Mouse (Mus musculus): ENCODE results near the gene Susd5. TPM values are rescaled to one million over a fixed set of nuclear protein-coding genes. Genes with fewer than 3 reads are reported as not detected.
A peak's percentile ranks its signal among the peaks of the same experiment; 100 is the strongest.

Susd5 gene
- polyA plus RNA-seq, 1 experiment from 2014 or later, result 0.81 TPM

- no peaks in the 10 kb centered on the region for H3K4me1 ChIP-seq (ENCODE audit: control insufficient read depth, insufficient read depth, low read length)
- ATAC-seq (replicated peaks; ENCODE audit: insufficient number of reproducible peaks, low FRiP score, low TSS enrichment, low read depth) (no peak), DNase-seq (ENCODE audit: low spot score) (no peak)
- no peaks in the 10 kb centered on the region for H3K27me3 ChIP-seq (ENCODE audit: control insufficient read depth, insufficient read depth, low read length)
- H3K27ac ChIP-seq (replicated peaks; ENCODE audit: low read depth, low read length), result no peak overlapping the region
- 90% methylated on average over 7 of the region's 7 CpGs for WGBS
- no peaks in the 10 kb centered on the region for H3K36me3 ChIP-seq (replicated peaks; ENCODE audit: control insufficient read depth, insufficient read depth, low read depth, low read length)
- H3K4me3 ChIP-seq (ENCODE audit: low read depth, low read length), result no peak overlapping the region
- H3K9ac ChIP-seq (replicated peaks; ENCODE audit: low read length), result no peak overlapping the region
- H3K4me2 ChIP-seq (ENCODE audit: low read depth, low read length), result no peak overlapping the region
- no peaks in the 10 kb centered on the region for H3K9me3 ChIP-seq (replicated peaks; ENCODE audit: control insufficient read depth, low read length)
Measured at GRCm38 (mm10) chr9:114046676-114047075, 10.3 kb upstream of the Susd5 start.

DNA sequence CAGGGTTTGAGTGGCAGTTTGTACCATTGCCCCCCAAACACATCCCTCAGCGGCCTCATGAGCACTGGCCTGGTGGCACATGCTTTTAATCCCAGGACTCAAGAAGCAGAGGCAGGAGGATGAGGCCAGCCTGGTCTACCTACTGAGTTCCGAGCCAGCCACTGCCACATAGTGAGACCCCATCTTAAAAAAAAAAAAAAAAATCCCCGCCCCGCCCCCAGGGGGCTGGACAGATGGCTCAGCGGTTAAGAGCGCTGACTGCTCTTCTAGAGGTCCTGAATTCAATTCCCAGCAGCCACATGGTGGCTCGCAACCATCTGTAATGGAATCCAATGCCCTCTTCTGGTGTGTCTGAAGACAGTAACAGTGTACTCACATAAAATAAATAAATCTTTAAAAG is 6.8 kb upstream of the Susd5 start:
- no peak for DNase-seq (ENCODE audit: low spot score)
- no peaks in the 10 kb centered on the region for H3K36me3 ChIP-seq (replicated peaks; ENCODE audit: control insufficient read depth, insufficient read depth, low read depth, low read length)

DNA sequence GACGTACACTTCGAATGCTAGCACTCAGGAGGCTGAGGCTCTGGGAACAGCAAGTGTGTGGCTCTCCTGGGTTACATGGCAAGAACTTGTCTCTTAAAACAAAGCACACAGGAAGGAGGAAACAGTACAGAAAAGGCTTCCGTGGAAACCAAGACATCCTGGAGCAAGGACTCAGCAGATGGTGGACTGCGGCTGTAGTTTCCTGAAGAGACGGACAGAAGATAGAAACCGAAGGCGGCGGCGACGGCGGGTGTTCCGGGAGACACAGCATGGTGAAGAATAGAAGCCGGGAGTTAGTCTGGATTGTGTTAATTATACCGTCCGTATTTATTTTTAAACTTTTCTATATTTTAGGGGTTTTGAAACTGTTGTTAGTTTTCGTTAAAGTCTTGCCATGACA is 6.2 kb upstream of the Susd5 start:
- WGBS, result 90% methylated on average over 16 of the region's 16 CpGs
- no peak for DNase-seq (ENCODE audit: low spot score)

More for the DNA sequence above, 6.8 kb upstream of the Susd5 start:
- Histone ChIP-seq H3K4me3 (ENCODE audit: low read depth, low read length) (no peak overlapping the region), H3K4me2 (ENCODE audit: low read depth, low read length) (no peak overlapping the region), H3K9me3 (replicated peaks; ENCODE audit: control insufficient read depth, low read length) (no peaks in the 10 kb centered on the region), H3K9ac (replicated peaks; ENCODE audit: low read length) (no peak overlapping the region), H3K27ac (replicated peaks; ENCODE audit: low read depth, low read length) (no peak overlapping the region), H3K27me3 (ENCODE audit: control insufficient read depth, insufficient read depth, low read length) (no peaks in the 10 kb centered on the region), H3K4me1 (ENCODE audit: control insufficient read depth, insufficient read depth, low read length) (no peaks in the 10 kb centered on the region)
- ATAC-seq (replicated peaks; ENCODE audit: insufficient number of reproducible peaks, low FRiP score, low TSS enrichment, low read depth), result no peak
- WGBS, result 89% methylated on average over 7 of the region's 7 CpGs

DNA sequence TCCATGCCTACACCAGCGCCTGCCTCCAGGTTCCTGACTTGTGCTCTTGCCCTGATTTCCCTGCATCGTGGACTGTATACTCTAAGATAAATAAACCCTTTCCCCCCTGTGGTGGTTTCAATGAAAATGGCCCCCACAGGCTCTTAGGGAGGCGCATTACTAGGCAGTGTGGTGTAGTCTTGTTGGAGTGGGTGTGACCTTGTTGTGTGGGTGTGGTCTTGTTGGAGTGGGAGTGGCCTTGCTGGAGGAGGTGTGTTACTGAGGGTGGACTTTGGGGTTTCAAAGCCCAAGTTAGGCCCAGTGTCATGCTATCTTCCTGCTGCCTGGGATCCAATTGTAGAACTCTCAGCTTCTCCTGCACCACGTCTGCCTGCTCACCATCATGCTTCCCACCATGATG is 4.9 kb upstream of the Susd5 start:
- Histone ChIP-seq H3K27me3 (ENCODE audit: control insufficient read depth, insufficient read depth, low read length) (peaks cover 9% of the 10 kb centered on the region), H3K9ac (replicated peaks; ENCODE audit: low read length) (no peak overlapping the region), H3K4me3 (ENCODE audit: low read depth, low read length) (no peak overlapping the region), H3K4me1 (ENCODE audit: control insufficient read depth, insufficient read depth, low read length) (no peaks in the 10 kb centered on the region), H3K9me3 (replicated peaks; ENCODE audit: control insufficient read depth, low read length) (no peaks in the 10 kb centered on the region), H3K27ac (replicated peaks; ENCODE audit: low read depth, low read length) (no peak overlapping the region), H3K36me3 (replicated peaks; ENCODE audit: control insufficient read depth, insufficient read depth, low read depth, low read length) (no peaks in the 10 kb centered on the region), H3K4me2 (ENCODE audit: low read depth, low read length) (no peak overlapping the region)
- ATAC-seq (replicated peaks; ENCODE audit: insufficient number of reproducible peaks, low FRiP score, low TSS enrichment, low read depth), result peak; percentile 42
- no peak for DNase-seq (ENCODE audit: low spot score)
- WGBS, result 75% methylated on average over 4 of the region's 4 CpGs

More for the DNA sequence above, 6.2 kb upstream of the Susd5 start:
- no peaks in the 10 kb centered on the region for H3K4me1 ChIP-seq (ENCODE audit: control insufficient read depth, insufficient read depth, low read length)
- no peak overlapping the region for H3K9ac ChIP-seq (replicated peaks; ENCODE audit: low read length)
- 0 out of 2 replicates have a peak, but pooled peaks cover 2% of the 10 kb centered on the region for H3K27me3 ChIP-seq (ENCODE audit: control insufficient read depth, insufficient read depth, low read length)
- no peaks in the 10 kb centered on the region for H3K9me3 ChIP-seq (replicated peaks; ENCODE audit: control insufficient read depth, low read length)
- no peak overlapping the region for H3K4me2 ChIP-seq (ENCODE audit: low read depth, low read length)
- H3K36me3 ChIP-seq (replicated peaks; ENCODE audit: control insufficient read depth, insufficient read depth, low read depth, low read length), result no peaks in the 10 kb centered on the region
- H3K4me3 ChIP-seq (ENCODE audit: low read depth, low read length), result no peak overlapping the region
- ATAC-seq (replicated peaks; ENCODE audit: insufficient number of reproducible peaks, low FRiP score, low TSS enrichment, low read depth), result no peak
- no peak overlapping the region for H3K27ac ChIP-seq (replicated peaks; ENCODE audit: low read depth, low read length)

DNA sequence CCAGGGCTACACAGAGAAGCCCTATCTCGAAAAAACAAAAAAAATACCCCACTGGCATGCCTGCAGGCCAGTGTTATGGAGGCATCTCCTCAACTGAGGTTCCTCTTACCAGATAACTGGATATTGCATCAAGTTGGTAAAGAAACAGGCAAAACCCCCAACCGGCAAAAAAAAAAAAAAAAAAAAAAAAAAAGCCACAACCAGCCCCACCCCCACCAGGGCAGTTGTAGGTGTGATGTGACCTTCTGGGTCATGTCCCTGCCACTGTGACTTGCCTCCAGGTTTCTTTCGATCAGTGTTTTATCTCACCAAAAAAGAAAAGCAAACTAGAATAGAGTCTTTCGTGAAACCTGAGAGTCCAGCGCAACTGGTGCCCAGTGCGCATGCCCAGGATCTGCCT is 4.1 kb upstream of the Susd5 start:
- DNase-seq (ENCODE audit: low spot score), result no peak
- Histone ChIP-seq H3K9me3 (replicated peaks; ENCODE audit: control insufficient read depth, low read length) (no peaks in the 10 kb centered on the region), H3K27me3 (ENCODE audit: control insufficient read depth, insufficient read depth, low read length) (peaks cover 17% of the 10 kb centered on the region), H3K27ac (replicated peaks; ENCODE audit: low read depth, low read length) (no peak overlapping the region), H3K9ac (replicated peaks; ENCODE audit: low read length) (no peak overlapping the region), H3K36me3 (replicated peaks; ENCODE audit: control insufficient read depth, insufficient read depth, low read depth, low read length) (no peaks in the 10 kb centered on the region), H3K4me2 (ENCODE audit: low read depth, low read length) (no peak overlapping the region), H3K4me1 (ENCODE audit: control insufficient read depth, insufficient read depth, low read length) (no peaks in the 10 kb centered on the region), H3K4me3 (ENCODE audit: low read depth, low read length) (no peak overlapping the region)
- WGBS, result 83% methylated on average over 6 of the region's 6 CpGs
- no peak for ATAC-seq (replicated peaks; ENCODE audit: insufficient number of reproducible peaks, low FRiP score, low TSS enrichment, low read depth)

GRCm38 (mm10) chr9:114068494-114069053 is 11.6 kb downstream of the Susd5 start:
- Histone ChIP-seq H3K27ac (replicated peaks; ENCODE audit: low read depth, low read length) (no peak overlapping the region), H3K4me1 (ENCODE audit: control insufficient read depth, insufficient read depth, low read length) (no peaks in the 10 kb centered on the region), H3K4me2 (ENCODE audit: low read depth, low read length) (no peak overlapping the region), H3K9me3 (replicated peaks; ENCODE audit: control insufficient read depth, low read length) (no peaks in the 10 kb centered on the region), H3K27me3 (ENCODE audit: control insufficient read depth, insufficient read depth, low read length) (no peaks in the 10 kb centered on the region), H3K36me3 (replicated peaks; ENCODE audit: control insufficient read depth, insufficient read depth, low read depth, low read length) (no peaks in the 10 kb centered on the region), H3K4me3 (ENCODE audit: low read depth, low read length) (no peak overlapping the region), H3K9ac (replicated peaks; ENCODE audit: low read length) (no peak overlapping the region)
- ATAC-seq (replicated peaks; ENCODE audit: insufficient number of reproducible peaks, low FRiP score, low TSS enrichment, low read depth) (no peak), DNase-seq (ENCODE audit: low spot score) (no peak)
- 61% methylated on average over 12 of the region's 12 CpGs for WGBS

DNA sequence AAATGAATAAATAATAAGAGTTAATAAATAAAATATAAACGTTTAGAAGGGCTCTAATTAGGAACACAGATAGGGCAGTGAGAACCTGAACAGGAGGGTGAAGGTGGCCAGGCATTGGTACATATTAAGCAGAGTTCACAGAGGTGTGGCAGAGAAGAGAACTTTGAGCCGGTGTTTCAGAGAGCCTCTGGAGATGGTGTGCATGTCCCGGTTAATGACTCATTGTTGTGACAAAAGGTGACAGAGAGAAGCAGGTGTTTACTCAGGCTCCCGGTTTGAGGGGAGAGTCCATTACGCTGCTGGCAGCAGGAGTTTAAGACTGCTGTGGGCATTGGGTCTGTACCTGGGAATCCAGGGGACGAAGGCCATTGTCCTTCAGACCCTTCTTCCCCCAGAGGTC is 12.4 kb downstream of the Susd5 start:
- ATAC-seq (replicated peaks; ENCODE audit: insufficient number of reproducible peaks, low FRiP score, low TSS enrichment, low read depth), result no peak

GRCm38 (mm10) chr9:114073681-114074080 is 16.7 kb downstream of the Susd5 start:
- no peak overlapping the region for H3K27ac ChIP-seq (replicated peaks; ENCODE audit: low read depth, low read length)
- 88% methylated on average over 19 of the region's 19 CpGs for WGBS

More for the DNA sequence above, 12.4 kb downstream of the Susd5 start:
- Histone ChIP-seq H3K9ac (replicated peaks; ENCODE audit: low read length) (no peak overlapping the region), H3K4me2 (ENCODE audit: low read depth, low read length) (no peak overlapping the region), H3K9me3 (replicated peaks; ENCODE audit: control insufficient read depth, low read length) (no peaks in the 10 kb centered on the region), H3K4me3 (ENCODE audit: low read depth, low read length) (no peak overlapping the region), H3K27ac (replicated peaks; ENCODE audit: low read depth, low read length) (no peak overlapping the region), H3K4me1 (ENCODE audit: control insufficient read depth, insufficient read depth, low read length) (no peaks in the 10 kb centered on the region), H3K27me3 (ENCODE audit: control insufficient read depth, insufficient read depth, low read length) (no peaks in the 10 kb centered on the region), H3K36me3 (replicated peaks; ENCODE audit: control insufficient read depth, insufficient read depth, low read depth, low read length) (no peaks in the 10 kb centered on the region)
- WGBS, result 64% methylated on average over 6 of the region's 6 CpGs
- no peak for DNase-seq (ENCODE audit: low spot score)

More at GRCm38 (mm10) chr9:114073681-114074080, 16.7 kb downstream of the Susd5 start:
- ATAC-seq (replicated peaks; ENCODE audit: insufficient number of reproducible peaks, low FRiP score, low TSS enrichment, low read depth) (no peak), DNase-seq (ENCODE audit: low spot score) (no peak)
- Histone ChIP-seq H3K27me3 (ENCODE audit: control insufficient read depth, insufficient read depth, low read length) (no peaks in the 10 kb centered on the region), H3K9me3 (replicated peaks; ENCODE audit: control insufficient read depth, low read length) (no peaks in the 10 kb centered on the region), H3K4me1 (ENCODE audit: control insufficient read depth, insufficient read depth, low read length) (no peaks in the 10 kb centered on the region), H3K9ac (replicated peaks; ENCODE audit: low read length) (no peak overlapping the region), H3K36me3 (replicated peaks; ENCODE audit: control insufficient read depth, insufficient read depth, low read depth, low read length) (no peaks in the 10 kb centered on the region), H3K4me3 (ENCODE audit: low read depth, low read length) (no peak overlapping the region), H3K4me2 (ENCODE audit: low read depth, low read length) (no peak overlapping the region)
